Mouse (Mus musculus) c-Kit-positive CD71-positive TER-119-negative erythroid progenitor cells, embryonic 14.5 days (primary cell): ENCODE measurements around the gene Tom1l2.

Experiments
- DNase-seq: peaks from one replicate; pipeline ENCODE4 v3.0.0-alpha.2; 2013; ENCODE audit warnings: low read depth

Gene Tom1l2

DNA sequence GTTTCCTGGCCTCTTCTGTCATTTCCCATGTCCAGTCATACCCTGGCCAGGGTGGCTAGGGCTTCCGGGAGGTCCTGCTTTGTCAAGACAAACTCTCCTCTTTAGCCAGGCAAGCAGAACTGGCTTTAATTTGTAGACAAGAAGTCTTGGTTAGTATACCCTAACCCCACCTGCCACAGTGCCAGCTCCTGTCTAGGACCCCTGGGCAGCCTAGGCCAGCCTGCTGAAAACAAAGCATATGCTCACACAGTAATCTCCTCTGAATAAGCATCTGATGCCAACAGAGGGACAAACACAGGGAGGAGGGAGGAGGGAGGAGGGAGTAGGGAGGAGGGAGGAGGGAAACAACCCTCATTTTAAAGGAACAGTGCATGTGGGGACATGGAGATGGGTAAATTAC lies 88.1 kb downstream of the Tom1l2 start:
- DNase-seq, result no peak

DNA sequence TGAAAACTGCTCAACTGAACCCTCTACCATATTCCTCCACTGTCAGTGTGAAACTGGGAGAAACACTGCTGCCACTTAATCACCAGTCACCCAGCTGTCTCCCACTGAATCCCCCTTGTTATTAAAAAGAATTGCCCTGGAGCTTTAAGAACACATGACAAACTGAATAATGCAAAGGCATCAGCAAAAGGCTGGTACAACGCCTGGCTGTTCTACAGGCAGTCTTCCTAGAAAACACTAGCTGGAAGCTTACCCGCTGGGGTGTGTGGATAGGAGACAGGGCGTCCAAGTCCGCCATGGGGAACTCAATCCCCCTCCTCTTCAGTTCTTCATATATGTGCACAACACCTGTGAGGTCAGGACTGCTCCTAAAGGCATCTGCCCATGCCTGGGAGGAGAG lies 90.3 kb downstream of the Tom1l2 start:
- DNase-seq, result no peak

DNA sequence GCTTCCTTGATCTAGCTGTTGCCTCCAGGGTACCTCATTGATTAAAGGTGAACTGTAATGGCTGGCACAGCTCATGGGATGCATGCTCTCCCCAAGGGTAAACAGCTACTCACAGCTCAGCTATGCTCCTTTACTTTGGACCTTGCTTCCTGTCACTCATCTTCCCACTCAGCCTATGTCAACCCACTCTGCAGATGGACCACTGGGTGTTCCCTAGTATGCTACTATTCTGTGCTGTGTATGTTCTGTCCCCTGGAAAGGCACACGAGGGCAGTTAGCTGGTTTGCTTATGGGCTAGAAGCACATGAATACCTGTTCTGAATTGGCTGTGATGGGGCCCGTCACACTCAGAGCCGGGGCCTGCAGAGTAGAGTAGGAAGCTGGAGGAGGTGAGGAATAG lies 92.0 kb downstream of the Tom1l2 start:
- DNase-seq, result no peak

DNA sequence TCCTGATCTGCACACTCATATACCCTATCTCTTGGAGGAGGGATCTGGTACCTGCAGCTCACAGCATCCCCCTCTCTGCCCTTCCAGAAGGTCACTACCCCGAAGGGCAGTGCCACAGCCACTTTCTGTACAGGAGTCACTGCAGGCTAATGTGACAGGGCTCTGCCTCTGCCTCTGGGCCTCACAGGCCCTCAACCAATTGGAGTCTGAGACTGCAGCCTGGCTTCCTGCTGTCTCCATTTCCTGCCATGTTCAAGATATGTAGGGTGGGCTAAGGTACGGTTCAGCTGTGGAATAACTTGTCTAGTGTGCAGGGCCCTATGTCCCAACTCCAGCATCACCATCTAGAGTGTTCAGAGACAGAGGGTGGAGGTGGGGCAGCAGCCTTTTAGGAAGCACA lies 95.0 kb downstream of the Tom1l2 start:
- no peak for DNase-seq

DNA sequence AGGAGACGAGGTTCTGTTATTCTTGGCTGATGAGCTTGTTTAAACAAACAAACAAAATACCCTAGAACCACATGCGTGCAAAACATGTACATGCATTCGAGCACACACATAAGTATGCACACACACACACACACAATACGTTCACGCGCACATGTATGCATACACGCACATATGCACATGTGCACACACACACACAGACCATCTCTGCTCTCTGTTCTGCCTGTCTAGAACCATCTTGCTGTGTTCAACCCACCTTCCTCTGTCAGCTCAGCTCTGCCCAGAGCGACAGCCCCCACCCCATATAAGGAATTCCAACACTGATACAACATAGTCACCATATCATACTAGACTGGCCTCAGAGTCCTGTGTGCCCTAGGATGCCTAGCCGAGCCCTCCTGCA lies 96.0 kb downstream of the Tom1l2 start:
- DNase-seq, result no peak

DNA sequence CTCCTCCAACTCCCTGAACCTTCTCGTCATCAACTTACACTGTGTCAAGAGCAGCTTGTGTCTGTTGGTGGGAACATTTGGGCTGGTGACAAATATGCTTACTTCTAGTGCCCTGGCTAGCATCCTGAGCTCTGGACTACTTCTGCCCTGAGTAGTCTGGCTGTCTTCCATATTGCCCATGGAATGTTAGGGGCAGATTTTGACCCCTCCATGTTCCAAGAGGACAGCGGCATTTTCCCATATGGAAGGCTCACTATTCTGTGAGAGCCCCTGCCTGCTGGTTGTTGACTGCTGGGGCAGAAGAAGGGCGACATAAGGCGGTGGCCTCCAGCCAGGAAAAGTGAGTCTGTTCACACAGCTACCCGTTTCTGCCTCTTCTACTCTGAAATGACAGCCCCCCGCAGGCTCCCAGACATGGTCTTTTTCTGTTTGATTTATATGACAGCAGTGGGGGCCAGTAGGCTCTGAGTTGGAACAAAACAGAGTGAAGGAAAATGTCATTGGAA lies 96.5 kb downstream of the Tom1l2 start:
- no peak for DNase-seq

DNA sequence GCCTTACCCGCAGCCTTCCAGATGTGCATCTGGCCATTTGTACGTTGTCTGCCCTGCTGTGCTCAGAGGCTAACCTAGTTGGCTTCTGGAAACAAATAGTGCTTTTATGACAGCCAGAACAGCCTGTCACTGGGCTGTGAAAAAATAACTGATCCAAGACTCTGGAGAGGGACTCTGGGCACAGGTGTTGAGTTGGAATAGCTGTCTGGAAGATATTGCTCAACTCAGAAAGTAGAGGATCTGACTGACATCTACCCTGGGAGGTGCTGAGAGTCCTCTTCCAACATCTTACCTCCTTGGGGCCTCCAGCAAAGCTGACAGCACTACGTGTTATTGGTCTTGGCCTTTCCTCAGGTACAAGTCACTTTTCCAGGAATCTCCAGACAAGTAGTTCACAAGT lies 97.1 kb downstream of the Tom1l2 start:
- no peak for DNase-seq

DNA sequence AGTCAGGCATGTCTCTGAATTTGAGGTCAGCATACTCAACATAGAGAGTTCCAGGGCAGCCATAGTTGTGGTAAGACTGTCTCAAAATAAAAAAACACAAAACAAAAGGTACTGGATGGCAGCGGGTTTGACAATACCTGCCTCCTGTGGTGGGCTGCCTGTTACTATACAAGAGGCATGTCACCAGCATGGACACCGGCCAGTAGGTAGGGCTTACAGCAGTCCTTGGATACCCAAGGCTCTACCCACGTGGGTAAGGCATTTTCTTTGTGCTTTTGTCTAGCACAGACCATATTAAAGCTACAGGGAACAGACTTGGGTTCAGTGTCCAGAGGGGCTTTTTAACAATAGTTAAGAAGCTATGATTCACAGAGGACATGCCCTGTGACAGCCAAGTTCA lies 97.5 kb downstream of the Tom1l2 start:
- no peak for DNase-seq

DNA sequence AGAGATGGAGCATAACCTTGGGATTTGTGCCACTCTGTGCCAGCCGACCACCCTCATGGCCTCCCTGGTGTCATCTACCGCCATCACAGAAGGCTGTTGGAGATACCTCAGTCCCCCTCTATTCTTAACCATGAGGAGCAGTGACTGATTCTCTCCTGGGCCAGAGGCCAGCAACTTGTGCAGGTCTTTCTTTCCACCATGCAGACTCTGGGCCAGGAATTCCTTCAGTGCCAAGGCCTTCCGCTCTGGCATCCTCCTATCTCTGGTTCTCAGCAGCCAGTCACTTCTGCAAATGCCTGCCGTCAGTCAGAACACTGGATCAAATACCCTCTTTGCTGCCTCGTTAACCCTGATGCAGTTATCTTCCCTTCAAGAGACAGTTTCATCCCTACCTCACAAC lies 98.4 kb downstream of the Tom1l2 start:
- no peak for DNase-seq

DNA sequence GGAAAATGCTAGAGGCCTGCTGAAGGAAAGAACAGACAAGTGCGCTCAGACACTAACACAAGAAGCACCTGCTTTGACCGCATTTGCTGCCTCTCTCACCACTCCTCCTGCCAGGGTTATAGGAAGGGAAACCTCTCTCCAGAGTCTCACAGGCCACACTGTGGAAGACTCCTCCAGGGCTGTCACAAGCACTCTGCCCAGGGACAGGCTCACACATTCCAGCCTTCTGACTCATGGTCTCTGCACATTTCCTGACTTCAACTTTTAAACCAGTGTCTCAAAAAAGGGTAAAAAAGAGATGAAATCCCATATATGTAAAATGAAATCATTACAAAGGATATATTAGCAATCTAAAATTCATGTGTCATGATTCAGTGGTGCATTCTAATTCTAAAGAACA lies 99.2 kb downstream of the Tom1l2 start:
- no peak for DNase-seq

DNA sequence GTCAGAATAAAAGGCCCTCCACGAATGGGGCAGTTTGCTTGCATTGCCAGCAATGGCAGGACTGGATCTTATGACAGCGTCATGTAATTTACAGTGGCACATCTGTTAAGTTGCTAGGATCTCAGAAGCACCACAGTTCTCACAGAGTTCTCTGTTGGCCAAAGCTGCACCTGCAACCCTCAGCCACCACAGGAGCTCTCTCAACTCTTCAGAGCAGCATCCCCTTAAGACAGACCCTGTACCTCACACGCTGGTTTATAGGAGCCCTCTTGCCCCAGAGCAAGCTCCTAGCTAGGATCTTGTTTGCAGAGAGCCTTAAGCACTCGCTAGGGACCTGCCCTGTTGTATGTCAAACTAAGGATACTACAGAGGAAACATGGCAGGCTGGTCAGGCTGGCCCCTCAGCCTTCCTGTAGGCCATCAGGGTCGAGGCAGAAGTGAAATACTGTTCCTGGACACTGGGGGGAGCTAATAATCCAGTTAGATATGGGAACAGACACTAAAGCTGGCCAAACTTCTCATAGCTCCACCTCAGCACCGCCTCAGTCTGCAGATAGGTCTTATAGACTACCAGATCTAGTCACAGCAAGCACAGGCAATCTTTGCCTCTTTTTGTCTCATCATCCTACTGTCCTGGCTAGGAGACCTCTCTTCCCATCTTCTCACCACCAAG lies 101.6 kb downstream of the Tom1l2 start:
- peak; percentile 53 for DNase-seq

DNA sequence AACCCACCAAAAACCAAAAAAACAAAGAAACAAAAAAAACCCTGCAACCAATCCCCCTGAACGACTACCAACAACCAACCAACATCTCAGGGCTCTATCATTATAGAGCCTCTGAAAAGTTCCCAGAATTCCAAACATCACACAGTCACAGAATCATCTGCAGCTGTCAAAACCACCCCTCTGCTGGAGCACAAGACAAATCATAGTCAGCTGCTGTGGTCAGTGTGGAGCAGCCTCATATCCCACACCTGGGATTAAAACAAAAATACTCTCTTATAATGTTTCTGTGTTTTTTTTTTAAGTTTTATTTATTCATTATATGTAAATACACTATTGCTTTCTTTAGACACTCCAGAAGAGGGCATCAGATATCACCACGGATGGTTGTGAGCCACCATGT lies 102.8 kb downstream of the Tom1l2 start:
- no peak for DNase-seq

DNA sequence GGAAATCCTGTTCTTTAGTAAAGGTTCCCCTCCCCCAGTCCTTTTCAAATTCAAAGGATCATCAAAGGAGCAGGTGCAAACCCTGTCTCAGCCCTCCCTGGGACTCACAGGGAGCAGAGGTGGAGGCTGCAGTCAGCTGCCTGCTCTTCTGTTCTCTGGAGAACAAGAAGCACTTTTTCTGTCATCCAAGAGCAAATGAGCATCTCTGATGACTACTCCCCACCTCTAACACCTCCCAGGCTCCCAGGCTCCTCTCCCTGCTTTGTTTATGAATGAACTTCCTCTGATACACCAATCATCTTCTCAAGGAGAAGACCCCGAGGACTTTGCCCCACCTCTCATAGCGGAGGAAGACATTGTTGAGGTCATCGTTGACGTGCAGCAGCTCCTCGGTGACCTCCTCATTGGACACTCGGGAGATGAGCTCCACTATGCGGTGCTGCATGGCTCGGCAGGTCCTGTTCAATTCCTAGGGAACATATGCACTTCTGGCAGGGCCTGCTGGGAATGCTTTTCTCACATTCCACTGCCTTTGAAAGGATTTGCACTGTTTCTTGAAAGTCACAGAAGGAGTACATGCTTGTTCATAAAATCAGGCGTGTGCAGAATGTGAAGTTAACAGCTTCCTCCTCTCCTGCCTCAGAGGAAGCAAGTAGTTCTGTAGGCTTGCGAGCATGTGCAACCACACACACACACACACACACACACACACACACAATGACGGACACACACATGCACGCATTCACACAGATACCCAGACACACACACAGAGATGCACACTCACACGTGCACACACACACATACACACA lies 103.9 kb downstream of the Tom1l2 start:
- DNase-seq, result no peak

DNA sequence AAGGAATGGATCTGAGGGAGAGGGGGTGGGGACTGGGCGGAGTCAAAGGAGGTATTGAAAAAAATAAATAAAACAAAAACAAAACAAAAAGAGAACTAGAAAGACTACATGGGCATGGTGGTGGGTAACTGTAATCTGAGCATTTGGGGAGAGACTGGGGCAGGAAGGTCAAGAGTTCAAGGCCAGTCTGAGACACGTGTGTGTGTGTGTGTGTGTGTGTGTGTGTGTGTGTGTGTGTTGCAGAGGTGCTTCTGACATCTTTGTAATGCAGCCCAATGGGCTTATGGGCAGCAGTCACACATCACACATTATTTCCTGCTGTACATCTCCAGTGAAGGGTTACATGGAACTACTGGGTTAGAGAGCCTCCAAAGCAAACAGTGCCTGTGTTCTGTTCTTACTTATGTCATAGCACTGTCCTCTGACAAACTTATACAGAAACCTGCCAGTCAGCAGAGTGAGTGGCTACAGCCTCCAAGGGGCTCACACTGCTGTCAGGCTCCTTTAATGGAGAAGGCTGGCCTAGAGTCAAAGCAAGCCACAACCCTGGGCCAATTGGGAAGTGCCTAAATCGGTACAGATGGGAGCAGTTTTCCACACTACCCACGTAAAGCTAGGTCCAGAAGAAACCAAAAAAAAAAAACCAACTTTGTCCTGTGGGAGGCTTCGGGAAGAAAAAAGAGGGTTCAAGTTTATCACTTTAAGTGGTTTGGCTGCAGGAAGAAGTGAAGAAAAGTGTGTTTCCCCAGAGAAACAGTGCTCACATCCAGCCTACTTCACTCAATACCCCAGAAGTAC lies 104.8 kb downstream of the Tom1l2 start:
- no peak for DNase-seq

DNA sequence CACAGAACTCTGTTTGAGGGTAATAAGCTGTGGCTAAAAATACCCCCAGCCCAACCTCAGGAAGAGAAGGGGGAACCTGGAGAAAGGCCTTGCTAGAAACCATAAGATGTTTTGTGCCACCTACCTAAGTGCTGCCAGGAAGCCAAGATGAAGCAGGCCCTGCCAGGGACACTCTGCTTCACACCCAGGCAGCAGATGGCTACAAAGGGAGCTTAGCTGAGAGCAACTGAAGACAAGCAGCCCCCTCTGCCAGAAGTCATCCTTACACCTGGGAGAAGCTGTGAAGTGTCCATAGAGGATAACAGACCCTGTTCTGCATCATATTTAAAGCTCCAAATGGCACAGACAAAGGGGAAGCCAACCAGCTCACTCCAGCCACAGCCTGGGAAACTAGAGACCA lies 106.6 kb downstream of the Tom1l2 start:
- no peak for DNase-seq

DNA sequence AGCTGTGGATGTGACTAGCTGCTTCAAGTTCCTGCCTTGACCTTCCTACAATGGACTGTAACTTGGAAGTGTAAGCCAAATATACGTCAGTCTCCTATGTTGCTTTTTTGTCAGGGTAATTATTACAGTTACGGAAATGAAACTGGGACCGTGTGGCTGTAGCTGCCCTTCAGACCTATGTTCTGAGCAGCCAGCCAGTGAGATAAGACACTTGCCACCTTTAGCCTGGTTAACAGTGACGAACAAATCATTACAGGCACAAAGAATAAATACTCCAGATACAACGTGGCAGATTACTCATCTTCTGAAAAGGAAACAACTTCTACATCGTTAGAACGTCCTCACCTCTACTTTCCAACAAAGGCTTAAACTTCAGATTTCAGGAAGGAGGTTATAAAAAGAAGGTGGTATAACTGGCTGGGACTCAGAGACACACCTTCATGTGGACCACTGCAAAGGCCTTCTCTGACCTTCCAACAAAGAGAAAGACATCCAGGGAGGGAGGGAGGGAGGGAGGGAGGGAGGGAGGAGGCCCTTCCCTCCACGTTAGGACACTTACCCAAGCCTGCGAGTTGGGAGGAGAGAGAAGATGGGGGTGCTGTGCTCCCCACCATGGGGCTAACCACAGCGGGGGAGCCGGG lies 108.1 kb downstream of the Tom1l2 start:
- no peak for DNase-seq

DNA sequence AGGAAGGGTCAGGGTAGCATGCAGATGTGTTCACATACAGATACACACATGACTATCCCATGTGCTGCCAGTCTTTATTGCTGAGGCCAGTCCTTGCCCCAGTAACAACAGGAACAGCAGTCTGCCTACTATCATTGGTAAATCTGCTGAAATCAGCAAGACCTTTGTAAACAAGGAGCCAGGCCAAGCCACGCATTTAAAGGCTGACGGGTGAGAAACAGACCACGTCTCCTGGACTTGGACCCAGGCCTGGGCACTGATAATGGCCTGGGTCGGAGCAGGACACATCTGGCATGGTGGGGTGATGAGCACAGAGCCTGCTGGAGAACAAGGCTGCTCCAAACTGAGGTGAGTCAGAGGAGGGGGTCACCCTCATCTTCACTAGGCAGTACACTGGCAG lies 112.2 kb downstream of the Tom1l2 start:
- DNase-seq, result no peak

DNA sequence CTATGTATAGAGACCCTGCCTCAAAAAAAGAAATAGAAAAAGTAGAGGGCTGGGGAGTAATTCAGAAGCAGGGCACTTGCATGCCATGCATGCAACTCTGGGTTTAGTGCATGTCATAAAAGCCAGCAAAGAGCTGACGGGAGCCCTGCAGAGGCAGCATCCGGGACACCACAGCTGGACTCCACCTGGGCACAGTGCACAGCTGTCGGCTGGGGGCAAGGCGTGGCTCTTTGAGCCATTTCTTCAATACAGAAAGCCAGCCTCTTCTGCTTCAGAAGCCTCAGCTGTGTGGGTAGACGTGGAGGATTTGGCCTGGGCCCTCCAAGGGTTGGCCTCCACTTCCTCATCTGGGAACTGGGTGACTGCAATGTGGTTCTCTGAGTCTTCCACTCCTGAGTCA lies 117.4 kb downstream of the Tom1l2 start:
- DNase-seq, result no peak

DNA sequence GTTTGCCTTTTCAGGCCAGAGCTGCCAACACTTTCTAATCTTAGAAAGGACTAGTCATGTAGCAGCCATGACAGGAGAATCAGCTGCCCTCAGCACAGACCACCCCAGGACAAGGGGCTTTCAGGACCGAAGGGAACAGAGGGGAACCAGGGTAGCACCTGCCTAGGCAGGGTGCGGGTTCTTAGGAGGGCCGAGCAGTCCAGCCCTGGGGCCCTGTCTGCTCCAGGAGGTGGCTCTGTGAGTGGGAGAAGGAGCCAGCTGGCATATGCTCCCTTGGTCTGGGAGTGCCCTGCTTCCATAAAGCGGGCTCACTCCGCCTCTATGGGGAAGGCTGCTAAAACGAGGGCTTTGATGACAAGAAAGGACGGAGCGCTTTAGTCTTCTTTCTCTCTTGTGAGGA lies 119.5 kb downstream of the Tom1l2 start:
- DNase-seq, result no peak

DNA sequence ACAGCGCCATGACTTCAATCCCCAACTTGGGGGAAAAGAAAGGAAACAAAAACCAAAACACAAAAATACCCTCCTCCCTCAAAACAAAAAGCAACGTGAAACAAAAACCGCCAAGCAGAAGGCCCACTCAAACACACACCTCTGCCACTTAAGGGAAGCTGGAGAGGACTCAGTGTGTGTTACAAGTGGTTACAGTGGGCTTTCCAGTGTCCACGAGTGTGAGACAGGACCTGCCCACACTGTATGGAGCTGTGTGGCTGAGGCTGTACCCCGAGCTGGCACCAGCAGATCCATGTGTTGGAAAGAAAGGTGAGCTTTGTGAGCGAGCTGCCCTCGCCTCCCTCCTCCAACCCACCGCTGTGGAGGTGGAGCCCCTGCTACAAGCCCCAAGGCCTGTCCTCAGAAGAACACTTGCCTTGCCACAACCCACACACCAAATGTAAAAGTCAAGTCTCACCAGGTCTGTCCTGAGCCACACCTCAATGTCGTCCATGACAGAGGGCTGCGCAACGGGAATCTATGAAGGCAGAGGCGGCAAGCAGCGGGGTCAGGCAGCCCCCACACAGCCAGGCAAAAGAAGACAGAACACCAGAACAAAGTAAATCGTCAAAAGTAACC lies 120.2 kb downstream of the Tom1l2 start:
- DNase-seq, result no peak

DNA sequence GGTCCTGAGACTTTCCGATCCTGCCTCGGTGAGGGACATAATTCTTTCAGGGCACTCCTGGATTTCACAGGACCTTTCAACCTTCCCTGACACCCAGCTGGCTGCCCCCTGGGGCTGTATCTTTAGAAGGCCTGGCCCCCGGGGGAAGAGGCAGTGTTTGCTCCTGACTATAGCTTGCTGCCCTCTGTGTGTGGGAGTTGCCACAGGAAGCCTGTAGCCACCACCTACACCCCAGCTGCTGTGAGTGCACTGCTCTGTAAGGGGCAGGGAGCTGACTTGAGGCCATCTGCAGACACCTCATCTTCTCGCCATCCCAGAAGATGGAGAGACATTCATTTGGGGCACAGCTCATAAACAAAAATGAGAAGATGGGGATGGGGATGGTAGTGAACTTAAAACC lies 120.8 kb downstream of the Tom1l2 start:
- DNase-seq, result no peak

DNA sequence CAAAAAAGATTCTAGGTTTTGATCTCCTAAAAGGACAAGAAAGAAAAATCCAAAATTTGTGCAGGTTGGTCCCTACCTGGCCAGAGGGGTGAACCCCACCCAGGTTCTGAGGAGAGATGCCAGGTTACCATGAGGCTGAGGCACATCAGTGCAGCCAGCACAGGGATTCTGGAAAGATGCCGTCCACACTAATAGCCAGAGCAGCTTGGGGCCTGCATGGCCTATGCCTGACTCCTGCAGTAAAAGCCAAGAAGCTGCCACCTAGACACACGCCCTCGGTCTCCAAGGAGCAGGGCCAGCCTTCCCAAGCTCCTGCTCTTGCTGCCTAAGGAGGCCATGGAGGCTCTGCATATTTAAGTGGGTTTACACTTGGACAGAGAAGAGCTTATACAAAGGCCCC lies 121.4 kb downstream of the Tom1l2 start:
- no peak for DNase-seq
